Mouse (Mus musculus) E14TG2a.4 (cell line): ENCODE results near the gene Fhod1.

Experiments used
- CTCF ChIP-seq: conservative IDR thresholded peaks from 2 replicates; pipeline ENCODE4 v1.5.1; 2014; ENCODE audit warnings: low read length
- NANOG ChIP-seq: IDR thresholded peaks from 2 replicates; pipeline ENCODE4 v1.6.1; 2014; ENCODE audit warnings: borderline replicate concordance, low read length, mixed read lengths
- POU5F1 ChIP-seq: IDR thresholded peaks from 2 replicates; pipeline ENCODE4 v1.6.1; 2014; ENCODE audit warnings: low read length, borderline replicate concordance

- no peak for TF ChIP-seq CTCF
- no peak for TF ChIP-seq NANOG
- no peak for TF ChIP-seq POU5F1
Observed at GRCm38 (mm10) chr8:105332523-105332922, 15.2 kb downstream of the Fhod1 start.
